Mouse (Mus musculus) stomach, postnatal 0 days (tissue): Measurements from ENCODE around the gene Baiap2. TPM values are rescaled to one million over a fixed set of nuclear protein-coding genes. Genes with fewer than 3 reads are reported as not detected.

Experiments
- ATAC-seq: fragments of 200-750 bp; cut with Nextera tagmentation; 2 replicates; pipeline ENCODE4 v1.8.0; 2017; ENCODE audit not compliant: low FRiP score, low TSS enrichment
- DNase-seq: peaks from one replicate; pipeline ENCODE4 v3.0.0-alpha.2; 2016; ENCODE audit warnings: low spot score
- H3K27ac ChIP-seq: fragments of 300-500 bp; sonication (generic); replicated peaks from 2 replicates; pipeline ENCODE4 v1.5.1; 2014; ENCODE audit warnings: mild to moderate bottlenecking, control low read depth
- H3K27me3 ChIP-seq: fragments of 300-500 bp; sonication (generic); 2 replicates; pipeline ENCODE4 v1.6.1; 2014; ENCODE audit warnings: low read length; ENCODE audit not compliant: control insufficient read depth, insufficient read depth
- H3K36me3 ChIP-seq: fragments of 300-500 bp; sonication (generic); 2 replicates; pipeline ENCODE4 v1.6.1; 2014; ENCODE audit warnings: low read length, mixed read lengths; ENCODE audit not compliant: control insufficient read depth, insufficient read depth
- H3K4me1 ChIP-seq: fragments of 300-500 bp; sonication (generic); replicated peaks from 2 replicates; pipeline ENCODE4 v1.6.1; 2014; ENCODE audit warnings: antibody characterized with exemption; ENCODE audit not compliant: control insufficient read depth, insufficient read depth
- H3K4me2 ChIP-seq: fragments of 300-500 bp; sonication (generic); replicated peaks from 2 replicates; pipeline ENCODE4 v1.6.1; 2014; ENCODE audit warnings: low read depth, mild to moderate bottlenecking, control low read depth, moderate library complexity
- H3K4me3 ChIP-seq: fragments of 300-500 bp; sonication (generic); 2 replicates; pipeline ENCODE4 v1.5.1; 2014; ENCODE audit warnings: low read depth, low read length, control low read depth
- H3K9ac ChIP-seq: fragments of 300-500 bp; sonication (generic); 2 replicates; pipeline ENCODE4 v1.6.1; 2014; ENCODE audit warnings: mild to moderate bottlenecking, low read length, control low read depth, mixed read lengths
- H3K9me3 ChIP-seq: fragments of 300-500 bp; sonication (generic); 2 replicates; pipeline ENCODE4 v1.6.1; 2016; ENCODE audit warnings: low read length; ENCODE audit not compliant: control insufficient read depth
- CTCF ChIP-seq: IDR thresholded peaks from 2 replicates; pipeline ENCODE4 v1.5.1; 2016; ENCODE audit warnings: antibody characterized with exemption, low read depth, mild to moderate bottlenecking, moderate library complexity
- EP300 ChIP-seq: optimal IDR thresholded peaks from 2 replicates; pipeline ENCODE3; 2016; ENCODE audit warnings: antibody characterized with exemption
- WGBS: fragments of 180-500 bp; shearing (Covaris S2); extraction: QIAGEN DNeasy Blood & Tissue Kit; methylation state at CpG from one replicate; pipeline ENCODE4 v1.1.7; 2014; 5-methylcytosine and 5-hydroxymethylcytosine counted together
- polyA plus RNA-seq: library from polyadenylated mRNA; unstranded; fragments of >200 nt; fragmentation: Nextera tagmentation; extraction: Ambion mirVana; gene quantifications from 2 replicates; pipeline ENCODE4 v1.2.1, GENCODE M21; 2015

Gene Baiap2
- polyA plus RNA-seq, 1 experiment from 2014 or later, result 35.1 TPM

DNA sequence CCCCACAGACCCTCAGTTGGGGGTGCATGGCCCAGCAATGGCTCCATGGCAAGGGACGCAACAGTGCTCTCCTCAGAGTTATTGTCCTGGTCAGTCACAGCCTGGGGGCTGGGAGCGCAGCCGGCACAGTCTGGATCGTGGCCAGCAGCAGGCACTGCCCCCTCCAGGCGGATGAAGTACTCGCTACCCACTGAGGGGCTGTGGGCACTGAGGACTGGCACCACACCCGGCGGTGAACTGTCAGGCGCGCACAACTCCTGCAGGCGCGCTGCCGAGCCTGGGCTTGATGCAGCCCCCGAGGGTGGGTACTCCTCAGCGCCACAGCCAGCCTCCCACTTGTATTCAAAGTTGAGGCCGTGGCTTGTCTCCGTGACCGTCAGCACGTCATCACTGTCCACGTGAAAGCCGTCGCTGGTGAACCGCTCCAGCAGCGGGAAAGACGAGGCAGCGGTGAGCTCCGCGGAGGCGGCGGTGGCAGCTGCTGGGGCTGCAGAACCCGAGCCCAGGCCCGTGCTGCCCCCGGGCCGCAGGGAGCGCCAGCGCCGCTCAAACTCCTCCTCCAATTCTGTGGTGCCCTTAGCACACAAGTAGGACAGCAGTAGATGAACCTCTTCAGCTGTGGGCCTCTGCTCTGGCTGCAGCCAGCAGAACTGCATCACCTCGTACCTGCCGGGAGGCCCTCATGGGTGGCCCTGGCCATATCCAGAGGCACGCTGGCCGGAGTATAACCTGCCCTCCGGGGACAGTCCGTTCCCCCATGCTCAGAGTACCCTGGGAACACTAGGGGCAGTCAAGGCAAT is 69.4 kb downstream of the Baiap2 start:
- H3K27me3 ChIP-seq, result no peaks in the 10 kb centered on the region
- 57% methylated on average over 43 of the region's 43 CpGs for WGBS
- H3K4me3 ChIP-seq, result no peak overlapping the region
- H3K4me2 ChIP-seq, result peak overlapping the region; percentile 8; the same call in 1 of the 2 replicates
- no peaks in the 10 kb centered on the region for H3K36me3 ChIP-seq
- no peak overlapping the region for H3K9ac ChIP-seq
- H3K9me3 ChIP-seq, result no peaks in the 10 kb centered on the region
- no peak overlapping the region for H3K27ac ChIP-seq
- DNase-seq, result peak; percentile 42
- H3K4me1 ChIP-seq, result peaks cover 3% of the 10 kb centered on the region; the same call in 1 of the 2 replicates
- ATAC-seq, result no peak
- TF ChIP-seq CTCF (peak; percentile 49), EP300 (no peak)

- Histone ChIP-seq H3K27me3 (no peaks in the 10 kb centered on the region), H3K9ac (no peak overlapping the region), H3K4me2 (no peak overlapping the region), H3K9me3 (no peaks in the 10 kb centered on the region), H3K4me3 (no peak overlapping the region), H3K27ac (no peak overlapping the region), H3K36me3 (no peaks in the 10 kb centered on the region), H3K4me1 (peaks cover 3% of the 10 kb centered on the region; the same call in 1 of the 2 replicates)
- WGBS, result 80% methylated on average over 13 of the region's 13 CpGs
- no peak for DNase-seq
- TF ChIP-seq CTCF (no peak), EP300 (no peak)
- no peak; the same call in 1 of the 2 replicates for ATAC-seq
Measured at GRCm38 (mm10) chr11:120012702-120013101, 70.1 kb downstream of the Baiap2 start.

- Histone ChIP-seq H3K4me1 (peaks cover 3% of the 10 kb centered on the region; the same call in 1 of the 2 replicates), H3K4me2 (peak overlapping the region; percentile 55), H3K27ac (no peak overlapping the region), H3K36me3 (no peaks in the 10 kb centered on the region), H3K27me3 (no peaks in the 10 kb centered on the region), H3K9ac (peak overlapping the region; percentile 53; the same call in 1 of the 2 replicates), H3K9me3 (no peaks in the 10 kb centered on the region), H3K4me3 (peak overlapping the region; percentile 18)
- ATAC-seq (peak; percentile 73), DNase-seq (peak; percentile 86)
- WGBS, result 11% methylated on average over 20 of the region's 21 CpGs
- TF ChIP-seq EP300 (no peak), CTCF (peak; percentile 94)
Measured at GRCm38 (mm10) chr11:120013174-120013711, 70.7 kb downstream of the Baiap2 start.

DNA sequence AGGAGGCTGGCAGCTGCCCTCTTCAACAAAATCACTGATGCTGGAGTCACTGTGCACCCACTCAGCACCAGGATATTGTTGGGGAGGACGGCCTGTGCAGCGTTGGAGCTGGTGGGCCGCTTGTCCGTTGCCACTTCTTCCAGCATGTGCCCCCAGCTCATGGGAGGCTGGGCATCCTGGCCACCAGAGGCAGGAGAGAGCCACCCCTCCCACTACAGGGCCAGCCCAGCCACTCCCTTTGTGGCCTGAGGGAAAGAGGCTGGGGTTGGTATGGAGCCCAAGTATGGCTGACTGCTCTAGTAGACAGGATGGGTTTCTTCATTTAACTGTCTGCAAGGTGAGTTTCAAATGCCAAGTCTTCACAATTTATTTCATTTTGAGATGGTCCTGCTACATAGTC is 72.2 kb downstream of the Baiap2 start:
- DNase-seq, result no peak
- Histone ChIP-seq H3K4me1 (peaks cover 3% of the 10 kb centered on the region; the same call in 1 of the 2 replicates), H3K4me2 (no peak overlapping the region), H3K36me3 (no peaks in the 10 kb centered on the region), H3K9ac (no peak overlapping the region), H3K27ac (no peak overlapping the region), H3K4me3 (no peak overlapping the region), H3K9me3 (no peaks in the 10 kb centered on the region), H3K27me3 (no peaks in the 10 kb centered on the region)
- ATAC-seq, result no peak
- TF ChIP-seq EP300 (no peak), CTCF (peak; percentile 42)
- 89% methylated on average over 4 of the region's 4 CpGs for WGBS

GRCm38 (mm10) chr11:120017011-120017410 is 74.4 kb downstream of the Baiap2 start:
- WGBS, result 87% methylated on average over 8 of the region's 8 CpGs

More at GRCm38 (mm10) chr11:120017011-120017410, 74.4 kb downstream of the Baiap2 start:
- H3K9ac ChIP-seq, result no peak overlapping the region
- no peak overlapping the region for H3K4me2 ChIP-seq
- no peaks in the 10 kb centered on the region for H3K27me3 ChIP-seq
- DNase-seq (no peak), ATAC-seq (no peak)
- H3K9me3 ChIP-seq, result no peaks in the 10 kb centered on the region
- H3K27ac ChIP-seq, result no peak overlapping the region
- H3K4me1 ChIP-seq, result peaks cover 3% of the 10 kb centered on the region; the same call in 1 of the 2 replicates
- no peaks in the 10 kb centered on the region for H3K36me3 ChIP-seq
- no peak overlapping the region for H3K4me3 ChIP-seq
- TF ChIP-seq CTCF (no peak), EP300 (no peak)
